Mouse (Mus musculus) ES-E14 (cell line): Measurements from ENCODE around the gene Fbxl18. TPM values are rescaled to one million over a fixed set of nuclear protein-coding genes. Genes with fewer than 3 reads are reported as not detected.

ENCODE experiments used
- DNase-seq: peaks from one replicate; pipeline ENCODE4 v3.0.0-alpha.2; 2013; ENCODE audit warnings: low read depth, low spot score
- H3K27ac ChIP-seq: 2 replicates; pipeline ENCODE4 v1.5.1; 2012; ENCODE audit warnings: low read depth, mild to moderate bottlenecking, low read length, moderate library complexity, mixed read lengths; ENCODE audit not compliant: poor library complexity, insufficient read depth, severe bottlenecking
- H3K36me3 ChIP-seq: 2 replicates; pipeline ENCODE4 v1.6.1; 2012; ENCODE audit warnings: mild to moderate bottlenecking, low read length, moderate library complexity, mixed read lengths; ENCODE audit not compliant: control insufficient read depth, poor library complexity, insufficient read depth, severe bottlenecking
- H3K4me1 ChIP-seq, 2 experiments: fragments of 150-350 bp in 1 of 2; sonication (generic) in 1 of 2; 2 replicates each; pipeline ENCODE4 v1.6.1; 2012; ENCODE audit warnings: low read length in 2 of 2, mild to moderate bottlenecking in 1 of 2, mixed read lengths in 1 of 2; ENCODE audit not compliant: control insufficient read depth in 2 of 2, insufficient read depth in 2 of 2, poor library complexity in 1 of 2
- H3K4me3 ChIP-seq, 2 experiments: fragments of 150-350 bp in 1 of 2; sonication (generic) in 1 of 2; 2 replicates each; pipeline ENCODE4 v1.5.1; 2012; ENCODE audit warnings: low read length in 2 of 2, low read depth in 1 of 2, mild to moderate bottlenecking in 1 of 2, mixed read lengths in 1 of 2; ENCODE audit not compliant: insufficient read depth in 1 of 2, poor library complexity in 1 of 2, severe bottlenecking in 1 of 2
- H3K9ac ChIP-seq: 2 replicates; pipeline ENCODE4 v1.6.1; 2012; ENCODE audit warnings: low read depth, mild to moderate bottlenecking, low read length, mixed read lengths; ENCODE audit not compliant: poor library complexity, insufficient read depth, severe bottlenecking
- H3K9me3 ChIP-seq: fragments of 150-350 bp; sonication (generic); 2 replicates; pipeline ENCODE4 v1.6.1; 2012; ENCODE audit warnings: low read depth, mild to moderate bottlenecking, low read length; ENCODE audit not compliant: control insufficient read depth, insufficient read depth
- CHD2 ChIP-seq: IDR thresholded peaks from 2 replicates; pipeline ENCODE4 v1.6.1; 2014; ENCODE audit warnings: mild to moderate bottlenecking, low read depth, low read length, inconsistent platforms
- HCFC1 ChIP-seq: IDR thresholded peaks from 2 replicates; pipeline ENCODE4 v1.6.1; 2012; ENCODE audit warnings: low read length, inconsistent platforms, borderline replicate concordance; ENCODE audit not compliant: insufficient read depth
- MAFK ChIP-seq: IDR thresholded peaks from 2 replicates; pipeline ENCODE4 v1.6.1; 2014; ENCODE audit warnings: mild to moderate bottlenecking, low read depth, low read length, inconsistent platforms; ENCODE audit not compliant: insufficient read depth
- ZC3H11A ChIP-seq: IDR thresholded peaks from 2 replicates; pipeline ENCODE4 v1.6.1; 2012; ENCODE audit warnings: low read depth, mild to moderate bottlenecking, inconsistent platforms, low read length, borderline replicate concordance
- ZNF384 ChIP-seq: IDR thresholded peaks from 2 replicates; pipeline ENCODE4 v1.6.1; 2012; ENCODE audit warnings: low read depth, low read length, inconsistent platforms
- in situ Hi-C, 2 experiments: fragments of 600-800 bp; cut with MboI; formaldehyde crosslinking; loops; one replicate each; pipeline ENCODE4 v1.15.1; 2025; ENCODE audit warnings: low sequenced_read_pairs in 2 of 2, inconsistent platforms in 1 of 2; ENCODE audit not compliant: unreplicated experiment in 2 of 2
- total RNA-seq: library from RNA; depleted of rRNA; stranded (reverse); fragments of 300-350 nt; gene quantifications from 2 replicates; pipeline ENCODE4 v1.2.3, GENCODE M21; 2012

The Fbxl18 gene
- total RNA-seq, 1 experiment: 20.1 TPM

GRCm38 (mm10) chr5:142906532-142907047 is 11.4 kb upstream of the Fbxl18 start, which contains the start of gene Actb:
Actb (minus strand) TSS chr5:142906754.
- peak; percentile 48; the same call in 1 of the 2 replicates for TF ChIP-seq CHD2
- TF ChIP-seq HCFC1: peak; percentile 75
- TF ChIP-seq ZNF384: peak; percentile 99
- no peak for TF ChIP-seq ZC3H11A
- Histone ChIP-seq H3K9ac (peak within 1 kb of the TSS; percentile 100), H3K36me3 (peaks cover 37% of the 10 kb centered on the region), H3K9me3 (no peaks in the 10 kb centered on the region), H3K4me3 (peak within 1 kb of the TSS; percentile 96 to 98), H3K27ac (peak within 1 kb of the TSS; percentile 100), H3K4me1 (peaks cover 0 to 48% of the 10 kb centered on the region in 2 experiments; a peak in 3 of 4 replicates)
- in situ Hi-C loops: no loop called here
- peak; percentile 80 for DNase-seq

GRCm38 (mm10) chr5:142905725-142906531 is 10.7 kb upstream of the Fbxl18 start:
- Histone ChIP-seq H3K27ac (peak overlapping the region; percentile 100), H3K4me1 (peaks cover 0 to 44% of the 10 kb centered on the region in 2 experiments; a peak in 3 of 4 replicates), H3K9ac (peak overlapping the region; percentile 100), H3K9me3 (no peaks in the 10 kb centered on the region), H3K36me3 (peaks cover 39% of the 10 kb centered on the region), H3K4me3 (peak overlapping the region; percentile 96 to 98)
- in situ Hi-C loops: no loop called here
- TF ChIP-seq MAFK: no peak
- no peak for TF ChIP-seq CHD2
- no peak for TF ChIP-seq ZC3H11A
- peak; percentile 24; the same call in 1 of the 2 replicates for TF ChIP-seq HCFC1
- DNase-seq: peak; percentile 94

GRCm38 (mm10) chr5:142905038-142905695 is 9.9 kb upstream of the Fbxl18 start:
- H3K36me3 ChIP-seq: peaks cover 44% of the 10 kb centered on the region
- peak overlapping the region; percentile 91 for H3K27ac ChIP-seq
- TF ChIP-seq HCFC1 (no peak), CHD2 (no peak), MAFK (no peak), ZNF384 (no peak), ZC3H11A (no peak)
- no peaks in the 10 kb centered on the region for H3K9me3 ChIP-seq
- in situ Hi-C loops: no loop called here
- peaks cover 0 to 44% of the 10 kb centered on the region in 2 experiments; a peak in 3 of 4 replicates for H3K4me1 ChIP-seq
- peak overlapping the region; percentile 100 for H3K9ac ChIP-seq
- no peak for DNase-seq
- H3K4me3 ChIP-seq: peak overlapping the region; percentile 96 to 98

- Histone ChIP-seq H3K9ac (peak overlapping the region; percentile 100), H3K9me3 (no peaks in the 10 kb centered on the region), H3K36me3 (peaks cover 44% of the 10 kb centered on the region), H3K27ac (peak overlapping the region; percentile 10; the same call in 1 of the 2 replicates), H3K4me3 (peak overlapping the region; percentile 96 to 98), H3K4me1 (peaks cover 0 to 37% of the 10 kb centered on the region in 2 experiments; a peak in 2 of 4 replicates)
- in situ Hi-C loops: no loop called here
- TF ChIP-seq HCFC1 (no peak), CHD2 (no peak), ZC3H11A (no peak), MAFK (no peak), ZNF384 (no peak)
- no peak for DNase-seq
Measured at GRCm38 (mm10) chr5:142904208-142905037, 9.2 kb upstream of the Fbxl18 start.
